Mouse (Mus musculus): ENCODE results near the gene Gm11099.

GRCm38 (mm10) chr2:58918351-58918750 is 59.1 kb downstream of the Gm11099 start:
- TF ChIP-seq CTCF (IDR thresholded peaks at IDR 0.05) (no peak), EP300 (IDR thresholded peaks at IDR 0.05; ENCODE audit: insufficient read depth, low read depth, low read length) (no peak)

Measured in heart, adult 2 months (tissue).